Mouse (Mus musculus) heart, postnatal 14 days (tissue): ENCODE results near the gene Tm7sf3. TPM values are rescaled to one million over a fixed set of nuclear protein-coding genes. Genes with fewer than 3 reads are reported as not detected.

Source experiments
- DNase-seq, 2 experiments: peaks; one replicate each; pipeline ENCODE4 v3.0.0; 2021 to 2022
- intact Hi-C: fragments of 180-260 bp; cut with DNase I; formaldehyde crosslinking; loops from one replicate; pipeline ENCODE4 v1.15.1; 2025
- long read RNA-seq, 2 experiments: library from polyadenylated mRNA; stranded (forward); transcript quantifications; one replicate each; pipeline ENCODE4 v2.0.0; 2021
- total RNA-seq, 2 experiments: library from RNA; stranded (reverse); gene quantifications; 2 replicates each; pipeline ENCODE4 v1.2.3; 2021

Gene Tm7sf3
- 10 to 100 TPM; 18.1 to 19.9 TPM for total RNA-seq
- long read RNA-seq, experiment 1, transcript Tm7sf3-201 (12 exons, 3,241 nt): major isoform, 39 of 42 reads
- long read RNA-seq, experiment 1, partial matches to known transcripts: 1 of 42 reads
- long read RNA-seq, experiment 1, other reads (novel, unspliced or antisense): 2 of 42 reads
- long read RNA-seq, experiment 2, transcript Tm7sf3-201 (12 exons, 3,241 nt): major isoform, 43 of 50 reads
- long read RNA-seq, experiment 2, partial matches to known transcripts: 1 of 50 reads
- long read RNA-seq, experiment 2, other reads (novel, unspliced or antisense): 6 of 50 reads

DNA sequence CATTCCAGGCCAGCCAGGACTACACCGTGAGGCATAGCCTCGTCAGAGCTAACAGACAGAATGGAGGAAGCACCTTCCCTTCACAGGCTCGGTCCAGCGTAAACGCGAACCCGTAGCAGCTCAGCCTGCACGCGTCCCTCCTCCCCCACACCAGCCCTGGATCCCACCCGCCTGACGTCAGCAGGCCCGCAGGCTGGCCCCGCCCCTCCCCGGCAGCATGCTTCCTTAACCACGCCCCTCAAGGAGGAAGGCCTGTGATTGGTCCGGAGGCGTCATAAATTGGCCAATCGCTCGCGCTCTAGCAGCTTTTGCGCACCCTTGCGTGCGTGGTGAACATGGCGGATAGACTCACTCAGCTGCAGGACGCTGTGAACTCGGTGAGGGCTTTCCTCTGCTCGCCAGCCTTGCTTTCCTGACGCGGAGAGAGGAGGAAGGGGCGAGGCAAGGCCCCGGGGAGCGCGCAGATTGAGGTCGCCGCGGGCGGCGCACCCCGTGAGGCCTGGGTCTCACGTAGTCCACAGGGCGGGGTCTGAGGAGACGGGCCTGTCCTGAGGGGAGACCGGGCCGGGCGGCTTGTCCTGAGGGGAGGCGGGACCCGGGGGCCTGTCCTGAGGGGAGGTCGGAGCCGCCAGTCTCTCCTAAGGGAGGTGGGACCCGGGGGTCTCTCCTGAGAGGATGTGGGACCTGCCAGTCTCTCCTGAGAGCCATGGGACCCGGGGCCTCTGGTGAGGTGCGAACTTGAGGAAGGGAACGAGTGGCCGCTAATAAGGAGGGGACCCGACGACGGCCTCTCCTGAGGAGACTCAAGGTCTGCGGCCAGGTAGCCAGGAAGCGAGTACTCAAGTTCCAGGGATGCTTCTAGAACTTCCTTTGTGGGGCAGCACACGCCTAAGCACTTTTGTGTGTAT is at the start of gene Tm7sf3, which contains the start of gene Med21:
TSS of gene Tm7sf3 (minus strand) at position 549 of the 908 bp plus-strand sequence.
TSS of gene Med21 (plus strand) at position 272 of the 908 bp plus-strand sequence.
- peak; percentile 98 to 99 for DNase-seq
- intact Hi-C loops: no loop called here

DNA sequence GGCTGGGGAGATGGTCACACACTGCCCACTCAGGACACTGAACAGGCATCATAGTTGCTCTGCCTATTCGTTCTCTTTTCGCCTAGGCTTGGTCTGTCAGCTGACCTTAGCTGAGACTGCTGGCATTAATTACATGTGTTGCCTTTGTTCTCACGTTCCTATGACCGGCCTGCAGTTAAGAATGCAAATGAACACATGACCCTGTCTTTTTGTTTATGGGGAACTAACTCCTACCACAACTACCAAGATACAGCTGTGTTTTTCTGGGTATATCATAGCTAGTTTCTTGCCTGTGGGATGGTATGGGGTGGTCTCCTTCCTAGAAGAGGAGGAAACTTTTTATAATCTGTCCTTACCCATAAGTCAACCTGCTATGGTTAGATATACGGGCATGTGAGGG is 46.2 kb upstream of the Tm7sf3 start:
- no peak for DNase-seq
- intact Hi-C loops: no loop called here

DNA sequence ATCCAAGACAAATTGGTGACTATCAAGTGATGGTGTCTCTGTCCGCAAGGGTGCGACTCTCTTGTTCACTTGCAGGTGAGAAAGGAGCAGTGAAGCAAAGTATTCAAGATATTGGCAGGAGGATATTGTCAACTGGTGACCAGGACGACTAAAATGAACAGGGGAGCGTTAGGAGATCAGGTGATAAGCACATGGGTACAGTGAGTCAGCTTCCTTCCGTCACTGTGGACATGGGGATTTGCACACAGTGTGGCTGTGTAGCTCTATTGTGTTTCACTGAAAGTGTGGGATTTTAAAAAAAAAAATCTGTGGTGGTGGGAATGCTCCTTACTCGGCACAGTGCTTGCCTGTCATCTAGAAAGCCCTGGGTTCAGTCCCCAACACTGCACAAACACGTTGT is 45.4 kb upstream of the Tm7sf3 start:
- no peak for DNase-seq
- intact Hi-C loops: no loop called here

DNA sequence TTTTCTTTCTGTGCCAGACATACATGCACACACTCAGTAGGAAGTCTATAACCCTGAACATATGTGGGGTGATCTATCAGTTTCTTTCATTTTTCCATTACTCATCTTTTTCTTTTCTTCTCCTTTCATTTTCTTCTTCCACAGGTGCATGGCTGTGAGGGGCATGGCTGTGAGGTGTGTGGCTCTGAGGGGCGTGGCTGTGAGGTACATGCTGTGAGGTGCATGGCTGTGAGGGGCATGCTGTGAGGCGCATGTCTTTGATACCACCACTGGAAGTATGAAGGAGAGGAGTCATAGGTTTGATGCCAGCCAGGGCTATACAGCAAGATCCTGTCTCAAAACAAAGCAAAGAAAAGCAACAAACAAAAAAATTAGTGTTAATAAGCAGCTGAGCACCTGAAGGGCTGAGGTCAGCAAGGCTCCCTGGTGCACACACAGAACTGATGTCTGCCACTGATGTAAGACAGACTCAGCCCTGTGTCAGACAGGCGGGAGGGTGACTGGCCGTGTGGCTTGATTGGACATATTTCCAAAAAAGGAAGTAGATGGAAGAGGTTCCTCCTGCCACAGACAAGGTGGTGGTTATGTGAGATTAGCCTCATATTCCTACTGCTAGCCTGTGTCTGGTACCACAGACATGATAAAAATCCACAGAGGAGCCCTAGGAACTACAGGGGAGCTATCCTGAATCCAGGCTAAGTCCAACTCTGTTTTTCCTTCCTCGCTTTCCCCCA is 44.0 kb upstream of the Tm7sf3 start:
- no peak for DNase-seq
- intact Hi-C loops: no loop called here

DNA sequence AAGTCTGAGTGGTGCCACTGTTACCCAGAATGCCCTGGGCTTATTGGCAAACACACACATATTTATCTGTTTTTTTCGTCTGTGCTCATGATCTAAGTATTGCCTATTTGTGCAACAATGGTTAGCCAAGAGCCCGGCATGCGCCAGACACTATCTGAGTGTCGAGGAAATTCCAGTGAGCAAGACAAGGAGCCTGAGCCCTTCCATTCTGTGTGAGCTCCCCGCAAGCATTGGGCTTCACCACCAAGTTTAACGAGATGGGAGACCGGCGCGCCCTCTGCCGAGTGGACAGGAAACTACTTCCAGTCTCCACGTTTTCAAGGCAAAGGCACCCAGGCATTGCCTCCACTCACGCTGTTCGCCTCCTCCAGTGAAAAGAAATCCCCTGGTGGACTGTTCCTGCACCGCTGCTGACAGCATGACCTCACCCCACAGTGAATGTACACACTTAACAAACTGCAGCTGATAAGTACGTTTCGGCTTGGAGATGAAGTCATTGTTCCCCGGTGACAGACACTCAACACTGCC is 43.2 kb upstream of the Tm7sf3 start:
- peak; percentile 79 to 84 for DNase-seq
- intact Hi-C loops: no loop called here

DNA sequence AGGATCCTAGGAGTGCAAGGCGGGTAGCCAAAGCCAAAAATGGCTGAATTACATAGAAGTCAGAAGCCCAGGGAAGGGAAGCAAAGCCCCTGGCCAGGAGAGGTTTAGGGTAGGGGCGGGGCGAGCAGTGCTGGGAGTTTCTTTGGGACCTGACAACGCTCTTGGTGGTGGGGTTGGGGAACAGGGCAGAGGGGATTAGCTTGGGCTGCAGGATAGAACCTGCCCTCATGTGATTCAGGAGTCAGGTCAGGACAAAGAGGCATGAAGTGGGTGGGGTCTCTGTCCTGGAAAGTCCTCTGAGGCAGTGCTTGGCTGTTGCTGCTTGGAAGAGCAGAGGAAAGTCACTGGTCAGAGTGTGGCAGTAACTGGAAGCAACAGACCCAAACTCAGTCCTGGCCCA is 41.3 kb upstream of the Tm7sf3 start:
- peak in 1 of 2 experiments; percentile 40 for DNase-seq
- intact Hi-C loops: no loop called here

DNA sequence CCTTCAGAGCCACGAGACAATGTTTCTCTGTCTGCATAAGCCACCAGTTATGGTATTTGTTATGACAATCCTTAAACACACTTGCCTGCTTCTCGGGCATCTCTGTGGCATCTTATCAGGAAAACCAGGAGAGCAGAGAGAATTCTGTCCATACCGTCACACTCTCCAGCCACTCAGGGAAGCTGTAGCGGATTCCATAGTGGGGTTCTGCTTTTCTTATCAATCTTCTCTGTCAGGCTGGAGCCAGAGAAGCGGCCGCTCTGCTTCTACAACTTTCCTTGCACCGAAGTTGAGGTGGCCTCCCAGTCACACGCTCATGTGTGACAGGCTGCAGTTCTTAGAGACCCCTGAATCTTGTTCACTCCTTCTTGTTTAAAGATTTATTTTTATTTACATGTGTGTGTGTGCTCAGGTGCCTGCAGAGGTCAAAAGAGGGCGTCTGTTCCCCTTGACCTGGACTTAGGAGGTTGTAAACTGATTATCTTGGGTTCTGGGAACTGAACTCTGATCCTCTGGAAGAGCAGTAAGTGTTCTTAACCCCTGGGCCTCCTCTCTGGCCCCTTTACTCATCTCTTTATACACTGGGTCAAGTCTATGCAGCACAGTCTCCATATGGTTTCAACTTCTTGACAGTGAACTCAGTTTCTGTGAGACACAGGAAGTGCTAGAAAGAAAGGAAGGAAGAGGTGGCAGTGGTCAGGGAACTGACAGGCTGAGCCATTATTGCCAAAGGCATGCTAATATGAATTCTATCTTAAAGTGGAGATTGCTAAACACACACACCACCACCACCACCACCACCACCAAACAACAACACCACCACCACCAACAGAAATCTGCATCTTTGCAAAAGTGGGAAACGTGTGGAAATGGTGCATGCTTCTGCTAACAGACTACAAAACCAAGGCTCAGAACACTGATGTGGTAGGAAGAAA is 35.8 kb upstream of the Tm7sf3 start:
- intact Hi-C loops: no loop called here
- no peak for DNase-seq

DNA sequence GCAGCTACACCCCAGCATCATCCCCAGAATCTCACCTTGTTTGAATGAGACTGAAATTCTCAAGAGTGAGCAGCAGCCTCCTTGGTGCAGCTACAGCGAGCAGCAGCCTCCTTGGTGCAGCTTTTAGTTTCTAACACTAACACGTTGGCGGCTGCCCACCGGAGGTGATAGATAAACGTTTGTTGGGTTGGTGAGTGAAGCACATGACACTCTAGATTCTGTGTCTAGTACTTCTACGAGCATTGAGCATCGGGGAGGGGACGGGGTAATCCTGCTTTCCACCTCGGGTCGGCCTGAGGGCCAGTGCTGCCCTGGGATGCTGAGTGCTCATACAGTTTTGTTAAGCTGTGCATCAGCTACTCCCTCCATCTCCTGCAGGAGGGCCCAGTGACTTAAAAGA is 34.3 kb upstream of the Tm7sf3 start:
- no peak for DNase-seq
- intact Hi-C loops: no loop called here

DNA sequence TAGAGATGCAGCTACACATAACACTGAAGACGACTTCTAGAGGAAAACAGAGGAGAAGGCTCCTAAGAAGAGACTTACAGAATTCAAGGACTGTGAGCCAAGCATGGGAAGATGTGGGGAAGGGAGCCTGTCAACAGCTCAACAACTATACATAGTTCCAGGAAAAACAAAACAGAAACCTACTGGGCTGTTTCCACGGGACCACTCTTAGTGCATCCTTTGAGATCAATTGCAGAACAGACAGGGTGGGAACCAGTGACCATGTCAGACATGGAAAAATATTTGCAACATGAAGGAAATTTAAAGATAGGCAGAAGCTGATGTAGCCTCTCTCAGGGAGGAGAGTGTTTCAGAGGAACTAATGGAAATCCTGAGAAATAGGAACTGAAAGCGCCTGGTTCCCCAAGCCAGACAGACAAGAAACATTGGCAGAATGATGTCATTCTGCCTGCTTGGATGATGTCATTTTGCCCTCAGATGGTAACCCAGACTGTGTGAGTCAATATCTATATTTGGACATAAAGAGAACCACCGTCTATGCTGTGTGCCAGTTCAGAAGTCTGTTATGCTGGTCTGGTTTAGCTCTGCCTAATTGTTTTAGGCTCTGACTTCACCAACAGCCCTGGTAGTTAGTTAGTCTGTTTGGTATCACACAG is 32.4 kb upstream of the Tm7sf3 start:
- no peak for DNase-seq
- intact Hi-C loops: no loop called here

DNA sequence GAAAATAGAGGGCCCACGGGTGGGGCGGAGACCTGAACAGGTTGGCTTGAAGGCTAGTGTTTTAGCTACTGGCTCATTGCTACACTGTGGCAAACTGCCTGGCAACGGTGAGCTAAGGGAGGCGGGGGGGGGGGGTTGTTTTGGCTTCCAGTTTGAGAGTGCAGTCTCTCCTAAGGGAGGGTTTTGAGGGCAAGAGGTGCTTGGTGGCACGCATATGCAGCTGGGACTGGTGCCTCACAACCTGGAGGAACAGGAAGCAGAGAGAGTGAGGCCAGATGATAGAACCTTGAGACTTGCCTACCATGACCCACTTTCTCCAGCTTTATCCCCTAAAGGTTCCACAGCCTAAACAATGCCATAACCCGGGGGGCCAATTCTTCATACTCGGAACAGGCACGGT is 31.8 kb upstream of the Tm7sf3 start:
- DNase-seq: no peak
- intact Hi-C loops: no loop called here

DNA sequence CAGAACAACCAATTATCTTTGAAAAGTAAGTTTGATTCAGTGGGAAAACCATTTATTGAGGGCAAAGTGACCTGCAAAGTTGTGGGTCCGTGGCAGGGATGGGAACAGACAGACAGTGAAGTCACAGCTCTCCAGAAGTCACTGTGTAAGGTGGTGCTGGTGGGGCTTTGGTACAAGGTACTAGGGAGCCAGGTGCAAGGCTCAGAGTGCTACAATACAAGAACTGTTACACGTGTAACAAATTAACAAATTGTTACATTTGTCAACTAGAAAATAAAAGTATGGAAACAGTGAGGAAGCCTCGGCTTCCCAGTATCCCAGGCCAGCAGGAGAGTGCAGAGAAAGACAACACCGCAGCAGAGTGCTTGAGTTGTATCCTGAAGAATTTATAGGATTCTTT is 31.1 kb upstream of the Tm7sf3 start:
- no peak for DNase-seq
- intact Hi-C loops: no loop called here

DNA sequence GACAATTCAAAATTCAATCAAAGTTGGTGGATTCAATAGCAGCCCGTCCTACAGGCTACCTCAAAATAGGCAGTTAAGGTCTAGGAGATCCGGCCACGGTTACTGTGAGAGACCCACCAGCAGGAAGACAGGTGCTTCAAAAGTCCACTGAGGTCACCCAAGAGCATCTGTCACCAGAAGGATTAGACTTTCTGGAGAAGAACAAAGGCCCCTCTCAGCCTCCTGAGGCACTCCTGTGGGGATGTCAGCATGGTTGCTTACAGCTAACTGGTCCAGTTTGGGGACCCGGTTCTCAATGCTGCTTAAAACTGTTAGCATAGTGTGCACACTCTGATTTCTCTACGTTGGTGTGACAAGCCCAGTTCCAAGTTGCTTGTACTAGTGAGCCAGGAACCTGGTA is 29.5 kb upstream of the Tm7sf3 start:
- intact Hi-C loops: no loop called here
- no peak for DNase-seq

DNA sequence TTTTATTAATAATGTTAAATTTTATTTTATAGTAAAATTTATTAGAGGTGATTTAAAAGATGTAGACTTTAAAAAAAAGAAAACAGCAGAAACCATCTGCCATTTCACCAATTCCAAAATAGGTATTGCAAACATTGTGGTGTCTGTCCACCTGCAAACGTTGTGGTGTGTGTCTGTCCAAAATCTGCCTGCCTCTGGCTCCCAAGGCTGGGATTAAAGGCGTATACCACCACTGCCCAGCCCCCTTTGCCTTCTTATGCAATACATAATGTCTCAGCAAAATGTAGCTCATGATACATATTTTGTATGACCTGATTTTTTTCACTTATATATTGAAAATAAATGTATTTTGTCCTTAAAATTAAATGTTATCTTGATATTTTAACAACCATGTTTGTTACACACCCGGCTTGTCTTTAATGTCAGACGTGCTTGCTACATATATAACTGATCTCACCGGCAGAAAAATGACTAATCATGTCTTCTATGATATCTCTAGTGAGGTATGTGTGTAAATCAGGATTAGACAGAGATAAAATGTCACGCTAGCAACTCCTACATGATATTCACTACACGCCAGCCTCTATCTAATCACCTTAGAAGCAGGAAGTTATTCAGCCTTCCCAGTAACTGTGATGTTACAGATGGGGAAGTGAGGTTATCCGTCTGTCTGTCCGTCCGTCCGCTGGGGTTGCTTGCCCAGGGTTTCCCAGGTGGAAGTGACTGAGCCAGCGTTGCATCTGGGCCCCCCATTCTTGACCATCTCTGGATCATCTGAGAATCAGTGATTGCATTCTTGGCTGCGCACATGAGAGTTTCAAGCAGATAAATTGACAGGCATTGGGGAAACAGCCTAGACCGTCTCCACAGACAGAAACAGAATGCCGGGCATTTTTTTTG is 28.6 kb upstream of the Tm7sf3 start:
- intact Hi-C loops: no loop called here
- DNase-seq: no peak

DNA sequence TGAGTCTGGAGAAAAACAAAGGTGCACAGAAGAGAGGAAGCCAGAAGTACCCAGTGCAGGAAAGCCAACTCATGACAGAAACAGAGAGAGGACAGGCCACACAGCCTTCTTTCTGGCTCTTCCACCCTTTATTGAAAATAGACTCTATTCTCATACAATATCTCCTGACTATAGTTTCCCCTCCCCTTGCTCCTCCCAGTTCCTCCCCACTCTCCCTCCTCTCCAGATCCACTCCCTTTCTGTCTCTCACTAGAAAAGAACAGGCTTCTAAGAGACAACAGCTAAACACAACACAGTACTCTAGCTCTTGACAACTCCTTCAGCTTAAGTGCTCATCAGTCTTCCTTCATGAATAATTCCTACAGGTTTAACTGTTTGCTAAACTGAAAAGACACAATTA is 26.0 kb upstream of the Tm7sf3 start:
- intact Hi-C loops: no loop called here

DNA sequence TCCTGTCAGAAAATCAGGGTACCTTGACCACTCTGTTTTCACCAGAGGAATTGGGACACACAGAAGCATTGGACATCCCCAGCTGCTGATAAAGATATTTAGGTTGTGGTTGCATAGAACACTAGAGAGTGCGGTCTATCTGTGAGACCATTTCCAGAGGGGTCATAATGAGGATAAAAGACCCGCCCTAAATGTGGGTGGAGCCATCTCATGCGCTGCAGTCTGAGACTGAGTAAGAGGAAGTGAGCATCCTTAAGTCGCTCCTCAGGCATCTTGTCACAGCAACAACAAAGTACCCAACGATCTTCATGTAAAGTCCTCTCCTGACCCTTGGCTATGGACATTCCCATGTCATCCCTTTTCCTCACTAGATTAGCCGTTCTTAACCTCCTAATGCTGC is 24.2 kb upstream of the Tm7sf3 start:
- intact Hi-C loops: no loop called here
- DNase-seq: no peak

More for the DNA sequence above, 26.0 kb upstream of the Tm7sf3 start:
- no peak for DNase-seq

DNA sequence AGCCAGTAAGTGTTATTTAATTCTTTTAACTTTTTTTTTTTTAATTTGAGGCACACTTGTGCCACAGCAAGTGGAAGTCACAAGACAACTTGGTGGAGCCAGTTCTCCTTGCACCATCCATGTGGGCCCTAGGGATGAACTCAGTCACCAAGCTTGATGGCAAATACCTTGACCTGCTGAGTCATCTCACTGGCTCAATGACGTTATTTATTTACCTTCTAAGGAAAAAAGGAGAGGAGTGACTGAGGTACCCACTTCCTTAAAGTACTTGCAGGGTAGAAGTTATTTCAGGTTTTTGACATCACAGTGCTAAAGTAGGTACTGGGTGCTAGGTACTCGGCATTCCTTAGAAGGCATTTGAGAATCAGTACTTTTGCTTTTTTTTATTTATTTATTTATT is 22.8 kb upstream of the Tm7sf3 start:
- DNase-seq: no peak
- intact Hi-C loops: no loop called here

DNA sequence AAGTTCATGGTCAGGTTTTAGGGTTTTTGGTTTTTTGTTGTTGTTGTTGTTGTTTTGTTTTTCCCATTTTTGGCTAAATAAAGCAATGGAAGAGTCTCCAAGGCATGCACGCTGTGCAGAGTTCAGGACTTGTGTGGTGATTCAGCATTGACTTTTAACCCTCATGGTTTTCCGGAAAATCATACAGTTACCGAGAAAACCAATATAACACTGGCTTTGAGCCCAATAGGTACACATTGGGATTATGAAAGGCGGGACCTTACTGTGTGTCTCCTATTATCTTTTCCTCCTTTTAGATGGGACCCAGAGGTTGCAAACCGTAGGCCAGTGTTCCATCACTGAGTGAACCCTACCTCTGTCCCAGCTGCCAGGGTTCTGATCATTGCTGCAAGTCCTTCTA is 22.3 kb upstream of the Tm7sf3 start:
- DNase-seq: no peak
- intact Hi-C loops: loop anchor here (5.0 kb wide), 1 partner anchor 57 kb away; the partner anchor contains the start of gene Stk38l

DNA sequence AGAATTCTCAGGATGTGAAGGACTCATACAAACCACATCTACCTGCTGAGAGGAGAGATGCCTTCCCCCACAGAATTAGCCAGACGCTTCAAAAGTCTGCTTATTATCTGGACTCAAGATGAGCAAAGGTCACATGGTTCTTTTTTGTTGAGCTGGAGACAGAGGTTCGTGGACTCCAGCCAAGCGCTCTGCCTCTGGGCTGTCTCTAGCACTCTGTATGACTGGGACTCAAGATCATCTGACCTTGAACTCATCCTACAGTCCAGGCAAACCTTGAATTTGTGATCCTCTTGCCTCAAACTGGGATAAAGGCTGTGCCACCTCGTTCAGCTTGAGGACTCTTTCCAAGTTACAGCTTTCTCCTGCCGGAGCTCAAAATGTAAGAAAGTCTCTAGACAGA is 21.5 kb upstream of the Tm7sf3 start:
- DNase-seq: peak in 1 of 2 experiments; percentile 36
- intact Hi-C loops: loop anchor here (5.0 kb wide), 1 partner anchor 58 kb away; the partner anchor contains the start of gene Stk38l
